ENCODE assay signal across 18 mouse cellular contexts in the genomic region with DNA sequence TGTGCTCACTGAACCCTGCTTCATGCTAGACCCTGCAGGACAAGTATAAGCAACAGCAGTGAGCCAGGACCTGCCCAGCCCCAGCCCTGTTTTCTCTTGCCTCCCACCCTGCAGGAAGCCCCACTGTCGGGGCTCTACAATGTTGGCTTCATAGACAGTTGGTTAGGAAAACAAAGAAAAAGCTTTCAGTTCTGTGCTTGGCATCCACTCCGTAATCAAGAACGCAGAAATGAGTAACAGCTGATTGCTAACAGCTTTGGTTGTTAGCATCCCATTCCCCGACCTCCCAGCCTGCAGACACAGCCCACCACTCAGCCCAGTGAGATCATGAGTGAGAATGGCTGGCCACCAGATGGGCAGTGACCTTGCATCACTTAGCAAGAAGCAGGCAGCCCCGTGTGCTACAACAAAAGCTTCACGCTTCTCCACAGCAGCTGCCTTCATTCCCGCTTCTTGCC.
DNase-seq lines count a peak whose midpoint lies in the region; ATAC-seq lines count a peak whose summit lies in the region.
"Had no signal": no experiment of that assay in that cellular context is flagged by ENCODE, and none has a peak within 500 bp of the region (broad histone marks: within the 10 kb centered on the region; RNA-seq: fewer than 3 reads in every experiment).

No protein-coding gene starts in this region.

- no peaks in the 10 kb centered on the region for H3K27me3 ChIP-seq in embryonic facial prominence, embryonic 10.5 days (replicated peaks; ENCODE audit: low read depth, poor library complexity, severe bottlenecking)
- H3K27me3 ChIP-seq in hindbrain, embryonic 14.5 days (ENCODE audit: control insufficient read depth, insufficient read depth, low read length) = no peaks in the 10 kb centered on the region
- H3K27me3 ChIP-seq: intestine, embryonic 15.5 days; limb, embryonic 15.5 days; midbrain, embryonic 15.5 days; neural tube, embryonic 15.5 days had no signal

- no peak overlapping the region for H3K4me2 ChIP-seq in hindbrain, embryonic 14.5 days (replicated peaks)
- H3K4me2 ChIP-seq: intestine, embryonic 15.5 days; limb, embryonic 15.5 days; midbrain, embryonic 15.5 days; neural tube, embryonic 15.5 days had no signal

- peak; percentile 30 for DNase-seq in layer of hippocampus, adult 9-10 months (ENCODE audit: low spot score)
- no peak for DNase-seq in layer of hippocampus, postnatal 25 days (ENCODE audit: extremely low spot score in 1 of 2, low spot score in 1 of 2)
- peak; percentile 73 for DNase-seq in Muller cell, postnatal 12 days (ENCODE audit: inconsistent ontology term)
- DNase-seq in embryonic facial prominence, embryonic 10.5 days (ENCODE audit: low spot score) = peak; percentile 36
- no peak for DNase-seq in hindbrain, embryonic 14.5 days (ENCODE audit: low spot score)
- no peak for DNase-seq in gastrocnemius, postnatal 10 days
- no peak for DNase-seq in right cerebral cortex, postnatal 25 days
- DNase-seq: adrenal gland, postnatal 36 days; cerebellum, postnatal 36 days; gastrocnemius, adult 2 months; heart, adult 2 months; kidney, postnatal 10 days had no signal

- H3K4me3 ChIP-seq in embryonic facial prominence, embryonic 10.5 days = no peak overlapping the region
- H3K4me3 ChIP-seq in hindbrain, embryonic 14.5 days (replicated peaks; ENCODE audit: low read length) = no peak overlapping the region
- H3K4me3 ChIP-seq: erythroblast, embryonic 14.5 days; gastrocnemius, adult 2 months; heart, adult 2 months; intestine, embryonic 15.5 days; limb, embryonic 15.5 days; midbrain, embryonic 15.5 days; neural tube, embryonic 15.5 days had no signal

- peaks cover 8% of the 10 kb centered on the region; the same call in 1 of the 2 replicates for H3K4me1 ChIP-seq in embryonic facial prominence, embryonic 10.5 days
- H3K4me1 ChIP-seq in hindbrain, embryonic 14.5 days (replicated peaks; ENCODE audit: control insufficient read depth, insufficient read depth, low read length) = no peaks in the 10 kb centered on the region
- H3K4me1 ChIP-seq: intestine, embryonic 15.5 days; limb, embryonic 15.5 days had no signal

- 51% methylated on average over 7 of the region's 7 CpGs for WGBS in embryonic facial prominence, embryonic 10.5 days
- 38% methylated on average over 7 of the region's 7 CpGs for WGBS in hindbrain, embryonic 14.5 days

- no peak overlapping the region for H3K9ac ChIP-seq in hindbrain, embryonic 14.5 days
- H3K9ac ChIP-seq: intestine, embryonic 15.5 days; limb, embryonic 15.5 days; midbrain, embryonic 15.5 days; neural tube, embryonic 15.5 days had no signal

- no peaks in the 10 kb centered on the region for H3K36me3 ChIP-seq in embryonic facial prominence, embryonic 10.5 days (replicated peaks)
- no peaks in the 10 kb centered on the region for H3K36me3 ChIP-seq in hindbrain, embryonic 14.5 days (replicated peaks; ENCODE audit: control insufficient read depth, insufficient read depth)
- H3K36me3 ChIP-seq: intestine, embryonic 15.5 days; limb, embryonic 15.5 days; midbrain, embryonic 15.5 days; neural tube, embryonic 15.5 days had no signal

- ATAC-seq in hindbrain, embryonic 14.5 days (ENCODE audit: low FRiP score) = no peak
- ATAC-seq: intestine, embryonic 15.5 days; midbrain, embryonic 15.5 days had no signal

- no peaks in the 10 kb centered on the region for H3K9me3 ChIP-seq in embryonic facial prominence, embryonic 10.5 days
- no peaks in the 10 kb centered on the region for H3K9me3 ChIP-seq in hindbrain, embryonic 14.5 days (ENCODE audit: control insufficient read depth, low read length)
- H3K9me3 ChIP-seq: intestine, embryonic 15.5 days; limb, embryonic 15.5 days; midbrain, embryonic 15.5 days; neural tube, embryonic 15.5 days had no signal

- H3K27ac ChIP-seq in embryonic facial prominence, embryonic 10.5 days (replicated peaks) = no peak overlapping the region
- H3K27ac ChIP-seq in hindbrain, embryonic 14.5 days = peak overlapping the region; percentile 21; the same call in 1 of the 2 replicates
- H3K27ac ChIP-seq: gastrocnemius, adult 2 months; heart, adult 2 months; intestine, embryonic 15.5 days; limb, embryonic 15.5 days; macrophage; midbrain, embryonic 15.5 days; neural tube, embryonic 15.5 days had no signal

Comparison
In these comparisons a context has a peak if more than half of its experiments do, and no peak if none do; other contexts are left out.
1. DNase-seq: peak in layer of hippocampus, adult 9-10 months (single experiment), Muller cell, postnatal 12 days (single experiment) and embryonic facial prominence, embryonic 10.5 days (single experiment); none in layer of hippocampus, postnatal 25 days (0 of 2), hindbrain, embryonic 14.5 days (single experiment), gastrocnemius, postnatal 10 days (single experiment) and right cerebral cortex, postnatal 25 days (single experiment).